Mouse (Mus musculus) kidney, adult 18-20 months (tissue): Measurements from ENCODE around the gene Cmss1.
"Not testable (repeated sequence)": the region's sequence is repeated elsewhere in the genome, so short reads cannot be mapped to it uniquely, and the experiment has no call there.

Experiments
- DNase-seq: peaks from one replicate; pipeline ENCODE4 v3.0.0; 2021

The Cmss1 gene

GRCm38 (mm10) chr16:57421680-57422417, 184.8 kb downstream of the Cmss1 start:
- DNase-seq = peak; percentile 18

- DNase-seq = no peak
Measured at GRCm38 (mm10) chr16:57420773-57421556, 185.7 kb downstream of the Cmss1 start.

GRCm38 (mm10) chr16:57419881-57420280, 186.8 kb downstream of the Cmss1 start:
- DNase-seq = no peak

GRCm38 (mm10) chr16:57419332-57419731, 187.3 kb downstream of the Cmss1 start:
- DNase-seq = no peak

- DNase-seq = no peak
Measured at GRCm38 (mm10) chr16:57417955-57418354, 188.7 kb downstream of the Cmss1 start.

- no peak for DNase-seq
Measured at GRCm38 (mm10) chr16:57417017-57417416, 189.6 kb downstream of the Cmss1 start.

GRCm38 (mm10) chr16:57416049-57416448, 190.6 kb downstream of the Cmss1 start:
- no peak for DNase-seq

GRCm38 (mm10) chr16:57412766-57413165, 193.9 kb downstream of the Cmss1 start:
- DNase-seq = no peak

- no peak for DNase-seq
Measured at GRCm38 (mm10) chr16:57403825-57404224, 202.8 kb downstream of the Cmss1 start.

- DNase-seq = no peak
Measured at GRCm38 (mm10) chr16:57402910-57403309, 203.8 kb downstream of the Cmss1 start.

- no peak for DNase-seq
Measured at GRCm38 (mm10) chr16:57401702-57402101, 205.0 kb downstream of the Cmss1 start.

GRCm38 (mm10) chr16:57399566-57399965, 207.1 kb downstream of the Cmss1 start:
- DNase-seq = no peak

GRCm38 (mm10) chr16:57398387-57399214, 208.1 kb downstream of the Cmss1 start:
- peak; percentile 77 for DNase-seq

- no peak for DNase-seq
Measured at GRCm38 (mm10) chr16:57397845-57398244, 208.8 kb downstream of the Cmss1 start.

GRCm38 (mm10) chr16:57396249-57396648, 210.4 kb downstream of the Cmss1 start:
- no peak for DNase-seq

GRCm38 (mm10) chr16:57393161-57393560, 213.5 kb downstream of the Cmss1 start:
- peak; percentile 47 for DNase-seq

GRCm38 (mm10) chr16:57392461-57392860, 214.2 kb downstream of the Cmss1 start:
- DNase-seq = no peak

GRCm38 (mm10) chr16:57391171-57391570, 215.5 kb downstream of the Cmss1 start:
- not testable (repeated sequence) for DNase-seq

- DNase-seq = no peak
Measured at GRCm38 (mm10) chr16:57389566-57390251, 217.0 kb downstream of the Cmss1 start.

GRCm38 (mm10) chr16:57384274-57384673, 222.4 kb downstream of the Cmss1 start:
- DNase-seq = no peak

- DNase-seq = no peak
Measured at GRCm38 (mm10) chr16:57383266-57383971, 223.2 kb downstream of the Cmss1 start.
